Mouse (Mus musculus) kidney, adult 2 months (tissue): ENCODE measurements at regions not wholly inside any gene's neighbourhood (a gene's known extent, or its start where the extent isn't known, plus 50 kb on each side); places are given as distances from the start of the nearest gene placed in this dataset.

Source experiments
- CTCF ChIP-seq: fragments of 200-500 bp; conservative IDR thresholded peaks from 2 replicates; pipeline ENCODE4 v1.5.1; 2011; ENCODE audit warnings: low read depth, mild to moderate bottlenecking, control low read depth, low read length, moderate library complexity, mixed read lengths; ENCODE audit not compliant: insufficient read depth, insufficient read length
- POLR2A ChIP-seq: fragments of 200-500 bp; IDR thresholded peaks from one replicate; pipeline ENCODE4 v1.6.1; 2011; ENCODE audit warnings: low read depth, low read length, control low read depth

GRCm38 (mm10) chr9:47276303-47277005 is 253.5 kb upstream of the Cadm1 start:
- no peak for TF ChIP-seq CTCF
- TF ChIP-seq POLR2A: no peak
